Mouse (Mus musculus): ENCODE data around the gene Lysmd4.

Gene Lysmd4

GRCm38 (mm10) chr7:67353667-67354066 lies 131.3 kb downstream of the Lysmd4 start:
- no peak for DNase-seq

GRCm38 (mm10) chr7:67355870-67356269 lies 133.5 kb downstream of the Lysmd4 start:
- no peak for DNase-seq

Measured in cerebellum, adult 8-10 months (tissue).